ENCODE assay signal across 9 mouse cellular contexts in the genomic region with DNA sequence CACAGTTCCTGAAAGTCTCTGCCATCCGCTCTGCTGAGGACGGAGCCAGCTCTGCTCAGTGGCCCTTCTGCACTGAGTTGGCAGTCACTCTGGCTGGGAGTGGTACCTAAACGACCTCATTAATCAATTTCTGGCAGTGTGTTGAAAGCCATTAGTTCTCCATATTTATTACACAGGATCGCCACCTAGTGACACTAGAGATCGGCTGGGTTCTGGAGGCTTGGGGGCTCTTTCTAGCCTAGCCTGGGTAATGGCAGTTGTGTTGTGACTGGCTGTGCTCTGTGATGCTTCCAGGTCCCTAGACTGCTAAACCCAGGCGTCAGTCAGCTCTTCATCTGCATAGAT. TPM values are rescaled to one million over a fixed set of nuclear protein-coding genes. Genes with fewer than 3 reads are reported as not detected.
A peak's percentile ranks its signal among the peaks of the same experiment; 100 is the strongest.
DNase-seq lines count a peak whose midpoint lies in the region; ATAC-seq and TF ChIP-seq lines count a peak whose summit lies in the region.
"Had no signal": no experiment of that assay in that cellular context is flagged by ENCODE, and none has a peak within 500 bp of the region (broad histone marks: within the 10 kb centered on the region; RNA-seq: fewer than 3 reads in every experiment).

No protein-coding gene starts in this region.

- H3K4me1 ChIP-seq in intestine, postnatal 0 days (replicated peaks; ENCODE audit: control insufficient read depth, insufficient read depth, low read length) = no peaks in the 10 kb centered on the region
- no peaks in the 10 kb centered on the region for H3K4me1 ChIP-seq in limb, embryonic 11.5 days (ENCODE audit: control insufficient read depth, insufficient read depth, low read length)

- H3K9ac ChIP-seq in intestine, postnatal 0 days (ENCODE audit: low read depth, low read length) = no peak overlapping the region
- H3K9ac ChIP-seq in limb, embryonic 11.5 days (ENCODE audit: low read length) = no peak overlapping the region

- no peak overlapping the region for H3K4me2 ChIP-seq in intestine, postnatal 0 days (replicated peaks; ENCODE audit: low read depth)
- H3K4me2 ChIP-seq in limb, embryonic 11.5 days (ENCODE audit: low read depth, severe bottlenecking) = no peak overlapping the region

- WGBS in intestine, postnatal 0 days = 12% methylated on average over 6 of the region's 6 CpGs
- 6% methylated on average over 6 of the region's 6 CpGs for WGBS in limb, embryonic 11.5 days

- H3K27me3 ChIP-seq in intestine, postnatal 0 days (replicated peaks; ENCODE audit: control insufficient read depth, insufficient read depth, low read length) = no peaks in the 10 kb centered on the region
- H3K27me3 ChIP-seq in limb, embryonic 11.5 days (ENCODE audit: control insufficient read depth, insufficient read depth, low read length) = no peaks in the 10 kb centered on the region

- no peak overlapping the region for H3K4me3 ChIP-seq in intestine, postnatal 0 days (ENCODE audit: low read depth, low read length)
- no peak overlapping the region for H3K4me3 ChIP-seq in limb, embryonic 11.5 days (ENCODE audit: low read depth, low read length)
- H3K4me3 ChIP-seq: myocyte had no signal

- no peak overlapping the region for H3K27ac ChIP-seq in intestine, postnatal 0 days (ENCODE audit: low read depth, low read length)
- no peak overlapping the region for H3K27ac ChIP-seq in limb, embryonic 11.5 days (replicated peaks; ENCODE audit: low read depth, low read length)

- no peak for ATAC-seq in intestine, postnatal 0 days
- peak; percentile 17; the same call in 1 of the 2 replicates for ATAC-seq in limb, embryonic 11.5 days (ENCODE audit: insufficient number of reproducible peaks, low FRiP score, low TSS enrichment, low read depth)
- ATAC-seq in activated CD4-positive, CD25-positive, alpha-beta regulatory T cell, adult 4 months = no peak

- TF ChIP-seq CTCF in intestine, postnatal 0 days (IDR thresholded peaks at IDR 0.05; ENCODE audit: low read depth) = peak; percentile 70

- DNase-seq in 3T3-L1 (ENCODE audit: low read depth, low spot score) = peak; percentile 51
- peak; percentile 11 for DNase-seq in CD4-positive helper T cell, adult 2 months (ENCODE audit: low read depth, low spot score)
- DNase-seq in cerebellum, adult 18-20 months = peak; percentile 12 to 13
- peak; percentile 76 for DNase-seq in forelimb bud, embryonic 11.5 days (ENCODE audit: low read depth, low spot score)
- DNase-seq in limb, embryonic 11.5 days (ENCODE audit: low spot score) = peak; percentile 68
- peak; percentile 79 for DNase-seq in retina, embryonic 14.5 days (ENCODE audit: low spot score)

- H3K36me3 ChIP-seq in intestine, postnatal 0 days (ENCODE audit: control insufficient read depth, insufficient read depth) = peaks cover 44% of the 10 kb centered on the region
- H3K36me3 ChIP-seq in limb, embryonic 11.5 days (ENCODE audit: control insufficient read depth, insufficient read depth, low read length) = no peaks in the 10 kb centered on the region

- H3K9me3 ChIP-seq in intestine, postnatal 0 days (ENCODE audit: control insufficient read depth) = no peaks in the 10 kb centered on the region
- no peaks in the 10 kb centered on the region for H3K9me3 ChIP-seq in limb, embryonic 11.5 days (ENCODE audit: control insufficient read depth, low read length)

RNA-seq across cellular contexts. Expression of a gene that starts 28.8 kb away (rescaled TPM):
- polyA plus RNA-seq in intestine, postnatal 0 days (2015; fragmentation: Nextera tagmentation; extraction: Ambion mirVana) = 41.4 and 52.7 TPM in 2 replicates
- 255 TPM in 2 replicates for polyA plus RNA-seq in limb, embryonic 11.5 days (2014; fragmentation: Nextera tagmentation; extraction: Ambion mirVana)
- 10 to 100 TPM; 58.6 to 77.7 TPM for polyA plus RNA-seq in activated CD4-positive, CD25-positive, alpha-beta regulatory T cell, adult 4 months (2017; shearing (Covaris generic))

Comparison
In these comparisons a context has a peak if more than half of its experiments do, and no peak if none do; other contexts are left out.
1. DNase-seq: peak in every context shown above with its lines; median percentile 79 in retina, embryonic 14.5 days; 76 in forelimb bud, embryonic 11.5 days; 68 in limb, embryonic 11.5 days; 51 in 3T3-L1; 12 in cerebellum, adult 18-20 months; 11 in CD4-positive helper T cell, adult 2 months.